Mouse (Mus musculus) thymus, adult 2 months (tissue): ENCODE results near the gene Serpina1d.
"Not testable (repeated sequence)": the region's sequence is repeated elsewhere in the genome, so short reads cannot be mapped to it uniquely, and the experiment has no call there.

Source experiments
- CTCF ChIP-seq: fragments of 200-500 bp; IDR thresholded peaks from 2 replicates; pipeline ENCODE4 v1.5.1; 2012; ENCODE audit warnings: mild to moderate bottlenecking, control low read depth, low read length, moderate library complexity, borderline replicate concordance; ENCODE audit not compliant: control insufficient read depth, poor library complexity, insufficient read depth; ENCODE audit errors: extremely low read depth
- POLR2A ChIP-seq: fragments of 200-500 bp; IDR thresholded peaks from 2 replicates; pipeline ENCODE4 v1.6.1; 2012; ENCODE audit warnings: mild to moderate bottlenecking, low read length, control low read depth, moderate library complexity; ENCODE audit not compliant: control insufficient read depth, poor library complexity, insufficient read depth; ENCODE audit errors: extremely low read depth

DNA sequence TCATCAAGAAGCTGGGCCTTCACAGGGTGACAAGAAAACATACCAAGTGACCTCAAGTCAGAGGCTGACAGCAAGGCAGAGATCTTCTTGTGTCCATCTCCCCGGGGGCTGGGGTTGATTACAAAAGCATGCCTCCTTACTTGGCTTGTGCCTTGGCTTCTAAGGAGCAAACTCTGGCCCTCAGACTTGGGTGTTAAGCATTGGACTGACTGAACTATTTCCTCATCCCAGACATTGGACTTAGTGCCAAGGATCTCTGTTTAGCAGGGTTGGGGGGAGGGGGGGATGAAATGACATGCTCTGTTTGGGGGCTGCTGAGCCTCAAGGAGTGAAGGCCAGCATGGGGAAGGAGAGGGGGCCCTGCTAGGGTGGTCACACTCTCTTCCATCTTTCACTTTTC lies 2.8 kb downstream of the Serpina1d start:
- not testable (repeated sequence) for TF ChIP-seq POLR2A, CTCF
